Mouse (Mus musculus) heart, adult 2 months (tissue): ENCODE measurements around the gene Aebp2.

ENCODE experiments used
- CTCF ChIP-seq: fragments of 200-600 bp; IDR thresholded peaks from 2 replicates; pipeline ENCODE4 v1.8.1; 2022; ENCODE audit warnings: antibody characterized with exemption, mild to moderate bottlenecking, moderate library complexity
- EP300 ChIP-seq: fragments of 200-500 bp; IDR thresholded peaks from 2 replicates; pipeline ENCODE4 v1.6.1; 2011; ENCODE audit warnings: low read depth, low read length, control low read depth; ENCODE audit not compliant: insufficient read depth
- POLR2A ChIP-seq: fragments of 200-500 bp; IDR thresholded peaks from 2 replicates; pipeline ENCODE4 v1.6.1; 2011; ENCODE audit warnings: mild to moderate bottlenecking, low read depth, low read length, control low read depth; ENCODE audit not compliant: insufficient read depth

DNA sequence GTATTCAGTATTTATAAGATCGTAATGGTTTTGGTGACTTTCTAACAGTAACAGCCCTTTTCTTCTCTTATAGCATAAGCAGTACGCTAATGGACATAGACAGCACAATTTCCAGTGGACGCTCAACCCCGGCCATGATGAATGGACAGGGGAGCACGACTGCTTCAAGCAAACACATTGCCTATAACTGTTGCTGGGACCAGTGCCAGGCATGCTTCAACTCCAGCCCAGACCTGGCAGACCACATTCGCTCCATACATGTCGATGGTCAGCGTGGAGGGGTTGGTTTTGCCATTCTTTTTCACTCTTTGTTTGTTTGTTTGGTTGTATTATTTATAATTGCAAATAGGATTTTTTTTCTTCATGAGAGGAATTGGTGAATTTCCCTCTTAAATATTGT is 11.2 kb downstream of the Aebp2 start:
- TF ChIP-seq POLR2A (no peak), CTCF (no peak), EP300 (no peak)
